Mouse (Mus musculus): ENCODE data around the gene Ccdc6.
"Not testable (repeated sequence)": the region's sequence is repeated elsewhere in the genome, so short reads cannot be mapped to it uniquely, and the experiment has no call there.

Ccdc6 gene

DNA sequence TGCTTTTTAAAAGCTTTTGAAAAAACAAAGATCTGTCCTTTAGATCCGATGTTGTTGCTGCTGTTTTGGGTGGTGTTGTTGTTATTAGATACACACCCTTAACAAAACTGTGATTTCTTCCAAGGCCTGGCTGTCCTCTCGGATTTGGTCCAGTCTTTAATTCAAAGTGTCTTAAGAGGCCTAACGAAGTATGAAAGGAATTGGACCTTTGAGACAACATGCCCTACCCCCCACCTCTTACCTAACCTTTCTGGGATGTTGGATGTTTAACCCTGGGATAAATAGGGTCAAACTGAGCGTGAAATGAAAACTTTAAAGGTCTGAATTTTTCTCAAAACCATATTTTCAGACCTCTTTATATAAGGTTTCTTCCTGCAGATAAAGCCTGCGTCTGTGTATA lies 124.0 kb downstream of the Ccdc6 start:
- no peak for DNase-seq (ENCODE audit: low spot score)

DNA sequence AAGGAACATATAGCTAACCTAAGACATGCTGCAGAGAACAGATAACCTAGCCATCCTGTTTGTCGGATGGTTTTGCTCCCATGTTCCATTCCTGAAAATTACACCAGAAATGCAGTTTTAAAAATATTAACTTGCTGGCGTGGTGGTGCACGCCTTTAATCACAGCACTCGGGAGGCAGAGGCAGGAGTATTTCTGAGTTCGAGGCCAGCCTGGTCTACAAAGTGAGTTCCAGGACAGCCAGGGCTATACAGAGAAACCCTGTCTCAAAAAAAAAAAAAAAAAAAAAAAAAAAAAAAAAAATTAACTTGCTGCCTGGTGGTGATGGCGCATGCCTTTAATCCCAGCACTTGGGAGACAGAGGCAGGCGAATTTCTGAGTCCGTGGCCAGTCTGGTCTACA lies 125.3 kb downstream of the Ccdc6 start:
- DNase-seq (ENCODE audit: low spot score) = not testable (repeated sequence)

- DNase-seq (ENCODE audit: low spot score) = no peak
Measured at GRCm38 (mm10) chr10:70224571-70224970, 127.7 kb downstream of the Ccdc6 start.

DNA sequence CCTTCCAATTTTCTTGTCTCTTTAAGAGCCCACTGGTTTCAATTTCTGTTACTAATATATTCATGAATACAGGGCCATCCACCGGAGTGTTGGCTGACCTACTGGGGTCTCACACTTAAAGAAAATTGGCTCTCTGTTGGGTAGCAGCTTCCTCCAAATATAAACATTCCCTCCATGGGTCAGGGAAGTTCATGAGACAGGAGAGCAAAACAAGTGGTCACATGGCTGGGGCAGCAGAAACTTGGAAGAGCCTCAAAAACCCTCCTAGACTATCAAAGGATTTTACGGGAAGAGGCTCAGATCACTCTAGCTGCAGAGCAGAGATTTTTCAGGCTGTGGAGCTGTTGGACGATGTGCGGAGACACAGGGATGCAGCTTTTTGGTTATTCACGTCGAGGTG lies 128.8 kb downstream of the Ccdc6 start:
- DNase-seq (ENCODE audit: low spot score) = no peak

- DNase-seq (ENCODE audit: low spot score) = no peak
Measured at GRCm38 (mm10) chr10:70226608-70227007, 129.7 kb downstream of the Ccdc6 start.

DNA sequence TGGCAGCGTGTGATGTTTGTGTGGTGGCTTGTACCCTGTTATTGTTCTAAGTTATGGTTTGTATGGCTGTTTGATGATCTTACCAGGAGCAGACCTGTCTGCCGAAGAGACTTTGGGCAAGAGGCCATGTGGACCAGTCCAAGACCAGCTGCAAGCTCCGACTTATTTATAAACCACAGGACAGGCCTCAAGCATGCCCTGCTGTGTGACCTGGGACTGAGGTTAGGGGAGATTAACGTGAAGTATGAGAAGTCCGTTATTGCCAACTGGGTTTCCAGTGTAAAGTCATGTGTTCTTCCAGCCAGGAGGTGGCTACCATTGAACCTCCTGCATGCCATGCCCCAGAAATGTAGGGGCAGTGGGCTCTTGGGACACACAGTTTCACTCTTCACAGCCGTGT lies 133.4 kb downstream of the Ccdc6 start:
- DNase-seq (ENCODE audit: low spot score) = no peak

GRCm38 (mm10) chr10:70237936-70238335 lies 141.0 kb downstream of the Ccdc6 start:
- DNase-seq (ENCODE audit: low spot score) = no peak
